Mouse (Mus musculus) heart, embryonic 11.5 days (tissue): ENCODE data around the gene Sdr9c7. TPM values are rescaled to one million over a fixed set of nuclear protein-coding genes. Genes with fewer than 3 reads are reported as not detected.
A peak's percentile ranks its signal among the peaks of the same experiment; 100 is the strongest.
"Not testable (repeated sequence)": the region's sequence is repeated elsewhere in the genome, so short reads cannot be mapped to it uniquely, and the experiment has no call there.

Experiments
- ATAC-seq: fragments of 200-750 bp; cut with Nextera tagmentation; replicated peaks from 2 replicates; pipeline ENCODE4 v1.8.0; 2017; ENCODE audit warnings: moderate library complexity; ENCODE audit not compliant: insufficient number of reproducible peaks, low FRiP score, low TSS enrichment
- H3K27ac ChIP-seq: fragments of 300-500 bp; sonication (generic); 2 replicates; pipeline ENCODE4 v1.5.1; 2014; ENCODE audit warnings: mild to moderate bottlenecking, low read depth, low read length
- H3K27me3 ChIP-seq: fragments of 300-500 bp; sonication (generic); 2 replicates; pipeline ENCODE4 v1.6.1; 2014; ENCODE audit warnings: mild to moderate bottlenecking, low read length, mixed read lengths; ENCODE audit not compliant: control insufficient read depth, insufficient read depth
- H3K36me3 ChIP-seq: fragments of 300-500 bp; sonication (generic); 2 replicates; pipeline ENCODE4 v1.6.1; 2014; ENCODE audit warnings: mild to moderate bottlenecking, low read length, moderate library complexity, mixed read lengths; ENCODE audit not compliant: control insufficient read depth, insufficient read depth
- H3K4me1 ChIP-seq: fragments of 300-500 bp; sonication (generic); 2 replicates; pipeline ENCODE4 v1.6.1; 2014; ENCODE audit warnings: low read length; ENCODE audit not compliant: control insufficient read depth, insufficient read depth
- H3K4me2 ChIP-seq: fragments of 300-500 bp; sonication (generic); 2 replicates; pipeline ENCODE4 v1.6.1; 2014; ENCODE audit warnings: mild to moderate bottlenecking, moderate library complexity
- H3K4me3 ChIP-seq: fragments of 300-500 bp; sonication (generic); 2 replicates; pipeline ENCODE4 v1.5.1; 2014; ENCODE audit warnings: low read depth, low read length
- H3K9ac ChIP-seq: fragments of 300-500 bp; sonication (generic); 2 replicates; pipeline ENCODE4 v1.6.1; 2014; ENCODE audit warnings: mild to moderate bottlenecking, low read depth, low read length, moderate library complexity
- H3K9me3 ChIP-seq: fragments of 300-500 bp; sonication (generic); replicated peaks from 2 replicates; pipeline ENCODE4 v1.6.1; 2016; ENCODE audit warnings: low read length; ENCODE audit not compliant: control insufficient read depth
- WGBS: fragments of 180-500 bp; shearing (Covaris S2); extraction: QIAGEN DNeasy Blood & Tissue Kit; methylation state at CpG from one replicate; pipeline ENCODE4 v1.1.7; 2014; ENCODE audit not compliant: insufficient replicate concordance; 5-methylcytosine and 5-hydroxymethylcytosine counted together
- polyA plus RNA-seq: library from polyadenylated mRNA; unstranded; fragments of >200 nt; fragmentation: Nextera tagmentation; extraction: Ambion mirVana; gene quantifications from 2 replicates; pipeline ENCODE4 v1.2.1, GENCODE M21; 2014

Gene Sdr9c7
- polyA plus RNA-seq, 1 experiment from 2014 or later: not detected

GRCm38 (mm10) chr10:127879155-127879688 lies 19.1 kb upstream of the Sdr9c7 start:
- 75% methylated on average over 3 of the region's 3 CpGs for WGBS
- no peaks in the 10 kb centered on the region for H3K27me3 ChIP-seq
- H3K27ac ChIP-seq: no peak overlapping the region
- ATAC-seq: peak; percentile 55
- no peaks in the 10 kb centered on the region for H3K9me3 ChIP-seq
- no peaks in the 10 kb centered on the region; the same call in 1 of the 2 replicates for H3K4me1 ChIP-seq
- no peak overlapping the region for H3K4me3 ChIP-seq
- H3K9ac ChIP-seq: no peak overlapping the region
- H3K36me3 ChIP-seq: no peaks in the 10 kb centered on the region
- H3K4me2 ChIP-seq: no peak overlapping the region

- ATAC-seq: no peak
- no peak overlapping the region for H3K4me2 ChIP-seq
- no peaks in the 10 kb centered on the region for H3K9me3 ChIP-seq
- H3K9ac ChIP-seq: no peak overlapping the region
- H3K27me3 ChIP-seq: no peaks in the 10 kb centered on the region
- WGBS: 87% methylated on average over 4 of the region's 4 CpGs
- no peak overlapping the region for H3K27ac ChIP-seq
- no peaks in the 10 kb centered on the region for H3K36me3 ChIP-seq
- H3K4me1 ChIP-seq: no peaks in the 10 kb centered on the region; the same call in 1 of the 2 replicates
- H3K4me3 ChIP-seq: no peak overlapping the region
Observed at GRCm38 (mm10) chr10:127881041-127881440, 17.3 kb upstream of the Sdr9c7 start.

- Histone ChIP-seq H3K27me3 (no peaks in the 10 kb centered on the region), H3K9ac (no peak overlapping the region), H3K4me1 (no peaks in the 10 kb centered on the region), H3K4me2 (no peak overlapping the region), H3K36me3 (no peaks in the 10 kb centered on the region), H3K27ac (no peak overlapping the region), H3K9me3 (no peaks in the 10 kb centered on the region; the same call in 1 of the 2 replicates), H3K4me3 (no peak overlapping the region)
- WGBS: 81% methylated on average over 1 of the region's 1 CpGs
- ATAC-seq: no peak
Observed at GRCm38 (mm10) chr10:127886551-127886950, 11.8 kb upstream of the Sdr9c7 start.

- no peaks in the 10 kb centered on the region for H3K4me1 ChIP-seq
- no peaks in the 10 kb centered on the region; the same call in 1 of the 2 replicates for H3K9me3 ChIP-seq
- WGBS: 71% methylated on average over 4 of the region's 4 CpGs
- no peaks in the 10 kb centered on the region for H3K27me3 ChIP-seq
- ATAC-seq: no peak
- no peak overlapping the region for H3K9ac ChIP-seq
- no peaks in the 10 kb centered on the region for H3K36me3 ChIP-seq
- no peak overlapping the region for H3K27ac ChIP-seq
- no peak overlapping the region for H3K4me3 ChIP-seq
- no peak overlapping the region for H3K4me2 ChIP-seq
Observed at GRCm38 (mm10) chr10:127886971-127887370, 11.3 kb upstream of the Sdr9c7 start.

GRCm38 (mm10) chr10:127888605-127889004 lies 9.7 kb upstream of the Sdr9c7 start, which contains the start of gene Rdh7:
Gene Rdh7, minus strand, starts transcription at chr10:127888817.
- Histone ChIP-seq H3K4me3 (no peak within 1 kb of the TSS), H3K4me1 (no peaks in the 10 kb centered on the region), H3K27ac (no peak within 1 kb of the TSS), H3K36me3 (no peaks in the 10 kb centered on the region), H3K27me3 (no peaks in the 10 kb centered on the region), H3K9ac (no peak within 1 kb of the TSS), H3K9me3 (no peaks in the 10 kb centered on the region; the same call in 1 of the 2 replicates), H3K4me2 (no peak within 1 kb of the TSS)
- ATAC-seq: no peak

- Histone ChIP-seq H3K27me3 (no peaks in the 10 kb centered on the region), H3K36me3 (no peaks in the 10 kb centered on the region), H3K9ac (no peak overlapping the region), H3K4me2 (no peak overlapping the region), H3K27ac (no peak overlapping the region), H3K4me3 (no peak overlapping the region), H3K9me3 (no peaks in the 10 kb centered on the region; the same call in 1 of the 2 replicates), H3K4me1 (no peaks in the 10 kb centered on the region)
- 60% methylated on average over 1 of the region's 1 CpGs for WGBS
- no peak for ATAC-seq
Observed at GRCm38 (mm10) chr10:127891481-127891880, 6.8 kb upstream of the Sdr9c7 start.

- not testable (repeated sequence) for ATAC-seq
Observed at GRCm38 (mm10) chr10:127893163-127894022, 4.9 kb upstream of the Sdr9c7 start.

GRCm38 (mm10) chr10:127896705-127897104 lies 1.6 kb upstream of the Sdr9c7 start:
- 60% methylated on average over 5 of the region's 5 CpGs for WGBS
- H3K27me3 ChIP-seq: no peaks in the 10 kb centered on the region
- no peak for ATAC-seq
- H3K9me3 ChIP-seq: no peaks in the 10 kb centered on the region
- H3K4me3 ChIP-seq: no peak overlapping the region
- no peak overlapping the region for H3K4me2 ChIP-seq
- no peak overlapping the region for H3K27ac ChIP-seq
- no peak overlapping the region for H3K9ac ChIP-seq
- H3K36me3 ChIP-seq: no peaks in the 10 kb centered on the region
- H3K4me1 ChIP-seq: no peaks in the 10 kb centered on the region

More at GRCm38 (mm10) chr10:127893163-127894022, 4.9 kb upstream of the Sdr9c7 start:
- H3K27me3 ChIP-seq, H3K9me3 ChIP-seq, H3K27ac ChIP-seq, H3K4me3 ChIP-seq, H3K36me3 ChIP-seq, H3K4me1 ChIP-seq, H3K4me2 ChIP-seq, H3K9ac ChIP-seq: not testable (repeated sequence)
- 50% methylated on average over 5 of the region's 5 CpGs for WGBS
